Mouse (Mus musculus) thymus, adult 18-20 months (tissue): ENCODE data around the gene Gm20834.
"Not testable (repeated sequence)": the region's sequence is repeated elsewhere in the genome, so short reads cannot be mapped to it uniquely, and the experiment has no call there.

Experiments
- DNase-seq, 2 experiments: peaks; one replicate each; pipeline ENCODE4 v3.0.0; 2022; ENCODE audit warnings: mixed read lengths in 2 of 2

Gene Gm20834

GRCm38 (mm10) chrY:10324489-10324888, at the start of gene Gm20834:
Gene Gm20834 (minus strand): TSS chrY:10324589.
- not testable (repeated sequence) for DNase-seq
